Mouse (Mus musculus): Measurements from ENCODE around the gene Fars2.

Gene Fars2

GRCm38 (mm10) chr13:36510161-36510560 is 392.9 kb downstream of the Fars2 start:
- DNase-seq (ENCODE audit: low read depth, low spot score) = no peak

GRCm38 (mm10) chr13:36513126-36513525 is 395.9 kb downstream of the Fars2 start:
- no peak for DNase-seq (ENCODE audit: low read depth, low spot score)

- no peak for DNase-seq (ENCODE audit: low read depth, low spot score)
Observed at GRCm38 (mm10) chr13:36518144-36518571, 400.9 kb downstream of the Fars2 start.

- DNase-seq (ENCODE audit: low read depth, low spot score) = no peak
Observed at GRCm38 (mm10) chr13:36527761-36528160, 410.5 kb downstream of the Fars2 start.

- no peak for DNase-seq (ENCODE audit: low read depth, low spot score)
Observed at GRCm38 (mm10) chr13:36528223-36528895, 411.1 kb downstream of the Fars2 start.

GRCm38 (mm10) chr13:36529467-36530039 is 412.3 kb downstream of the Fars2 start:
- DNase-seq (ENCODE audit: low read depth, low spot score) = no peak

- DNase-seq (ENCODE audit: low read depth, low spot score) = no peak
Observed at GRCm38 (mm10) chr13:36530852-36531251, 413.6 kb downstream of the Fars2 start.

- no peak for DNase-seq (ENCODE audit: low read depth, low spot score)
Observed at GRCm38 (mm10) chr13:36531893-36532292, 414.7 kb downstream of the Fars2 start.

- no peak for DNase-seq (ENCODE audit: low read depth, low spot score)
Observed at GRCm38 (mm10) chr13:36533071-36533470, 415.9 kb downstream of the Fars2 start.

GRCm38 (mm10) chr13:36533518-36533917 is 416.3 kb downstream of the Fars2 start:
- DNase-seq (ENCODE audit: low read depth, low spot score) = no peak

GRCm38 (mm10) chr13:36533966-36534540 is 416.8 kb downstream of the Fars2 start:
- DNase-seq (ENCODE audit: low read depth, low spot score) = no peak

GRCm38 (mm10) chr13:36537580-36537979 is 420.4 kb downstream of the Fars2 start:
- no peak for DNase-seq (ENCODE audit: low read depth, low spot score)

- DNase-seq (ENCODE audit: low read depth, low spot score) = no peak
Observed at GRCm38 (mm10) chr13:36538385-36538784, 421.2 kb downstream of the Fars2 start.

- DNase-seq (ENCODE audit: low read depth, low spot score) = no peak
Observed at GRCm38 (mm10) chr13:36540231-36540630, 423.0 kb downstream of the Fars2 start.

- DNase-seq (ENCODE audit: low read depth, low spot score) = no peak
Observed at GRCm38 (mm10) chr13:36541287-36541780, 424.1 kb downstream of the Fars2 start.

GRCm38 (mm10) chr13:36550694-36551093 is 433.5 kb downstream of the Fars2 start:
- no peak for DNase-seq (ENCODE audit: low read depth, low spot score)

- no peak for DNase-seq (ENCODE audit: low read depth, low spot score)
Observed at GRCm38 (mm10) chr13:36552522-36553246, 435.5 kb downstream of the Fars2 start.

GRCm38 (mm10) chr13:36553247-36553642 is 436.0 kb downstream of the Fars2 start:
- DNase-seq (ENCODE audit: low read depth, low spot score) = no peak

- DNase-seq (ENCODE audit: low read depth, low spot score) = no peak
Observed at GRCm38 (mm10) chr13:36554743-36555142, 437.5 kb downstream of the Fars2 start.

GRCm38 (mm10) chr13:36562447-36563441 is 445.5 kb downstream of the Fars2 start:
- DNase-seq (ENCODE audit: low read depth, low spot score) = no peak

- DNase-seq (ENCODE audit: low read depth, low spot score) = no peak
Observed at GRCm38 (mm10) chr13:36564764-36565315, 447.6 kb downstream of the Fars2 start.
